Mouse (Mus musculus) forelimb bud, embryonic 11.5 days (tissue): Measurements from ENCODE around the gene Dpp6.

Source experiments
- DNase-seq: peaks from one replicate; pipeline ENCODE4 v3.0.0-alpha.2; 2012; ENCODE audit warnings: low read depth, low spot score

The Dpp6 gene

GRCm38 (mm10) chr5:27370814-27371213, 553.8 kb downstream of the Dpp6 start:
- no peak for DNase-seq

GRCm38 (mm10) chr5:27373931-27374330, 556.9 kb downstream of the Dpp6 start:
- DNase-seq, result no peak

- DNase-seq, result no peak
These were observed 558.8 kb downstream of the Dpp6 start for GRCm38 (mm10) chr5:27375841-27376240.

- DNase-seq, result no peak
These were observed 563.8 kb downstream of the Dpp6 start for GRCm38 (mm10) chr5:27380656-27381385.

GRCm38 (mm10) chr5:27398371-27398770, 581.4 kb downstream of the Dpp6 start:
- no peak for DNase-seq

GRCm38 (mm10) chr5:27399111-27399510, 582.1 kb downstream of the Dpp6 start:
- no peak for DNase-seq

- DNase-seq, result no peak
These were observed 585.6 kb downstream of the Dpp6 start for GRCm38 (mm10) chr5:27402616-27403015.

GRCm38 (mm10) chr5:27408854-27409253, 591.9 kb downstream of the Dpp6 start:
- no peak for DNase-seq

GRCm38 (mm10) chr5:27413023-27413422, 596.0 kb downstream of the Dpp6 start:
- no peak for DNase-seq

- no peak for DNase-seq
These were observed 598.5 kb downstream of the Dpp6 start for GRCm38 (mm10) chr5:27415518-27415917.

GRCm38 (mm10) chr5:27416571-27416970, 599.6 kb downstream of the Dpp6 start:
- peak; percentile 26 for DNase-seq

GRCm38 (mm10) chr5:27417398-27417797, 600.4 kb downstream of the Dpp6 start:
- no peak for DNase-seq

GRCm38 (mm10) chr5:27418856-27419255, 601.9 kb downstream of the Dpp6 start:
- no peak for DNase-seq

GRCm38 (mm10) chr5:27421090-27421635, 604.2 kb downstream of the Dpp6 start:
- no peak for DNase-seq

- no peak for DNase-seq
These were observed 606.8 kb downstream of the Dpp6 start for GRCm38 (mm10) chr5:27423766-27424165.

GRCm38 (mm10) chr5:27424484-27425080, 607.6 kb downstream of the Dpp6 start:
- DNase-seq, result no peak

- DNase-seq, result no peak
These were observed 609.2 kb downstream of the Dpp6 start for GRCm38 (mm10) chr5:27426200-27426599.

GRCm38 (mm10) chr5:27433584-27433983, 616.6 kb downstream of the Dpp6 start:
- DNase-seq, result no peak

GRCm38 (mm10) chr5:27453201-27453845, 636.3 kb downstream of the Dpp6 start:
- DNase-seq, result no peak

- DNase-seq, result no peak
These were observed 637.4 kb downstream of the Dpp6 start for GRCm38 (mm10) chr5:27454386-27454785.

- DNase-seq, result no peak
These were observed 640.0 kb downstream of the Dpp6 start for GRCm38 (mm10) chr5:27456981-27457380.

GRCm38 (mm10) chr5:27457686-27458085, 640.7 kb downstream of the Dpp6 start:
- no peak for DNase-seq
